Mouse (Mus musculus): ENCODE results near the gene Cant1.

Cant1 gene

DNA sequence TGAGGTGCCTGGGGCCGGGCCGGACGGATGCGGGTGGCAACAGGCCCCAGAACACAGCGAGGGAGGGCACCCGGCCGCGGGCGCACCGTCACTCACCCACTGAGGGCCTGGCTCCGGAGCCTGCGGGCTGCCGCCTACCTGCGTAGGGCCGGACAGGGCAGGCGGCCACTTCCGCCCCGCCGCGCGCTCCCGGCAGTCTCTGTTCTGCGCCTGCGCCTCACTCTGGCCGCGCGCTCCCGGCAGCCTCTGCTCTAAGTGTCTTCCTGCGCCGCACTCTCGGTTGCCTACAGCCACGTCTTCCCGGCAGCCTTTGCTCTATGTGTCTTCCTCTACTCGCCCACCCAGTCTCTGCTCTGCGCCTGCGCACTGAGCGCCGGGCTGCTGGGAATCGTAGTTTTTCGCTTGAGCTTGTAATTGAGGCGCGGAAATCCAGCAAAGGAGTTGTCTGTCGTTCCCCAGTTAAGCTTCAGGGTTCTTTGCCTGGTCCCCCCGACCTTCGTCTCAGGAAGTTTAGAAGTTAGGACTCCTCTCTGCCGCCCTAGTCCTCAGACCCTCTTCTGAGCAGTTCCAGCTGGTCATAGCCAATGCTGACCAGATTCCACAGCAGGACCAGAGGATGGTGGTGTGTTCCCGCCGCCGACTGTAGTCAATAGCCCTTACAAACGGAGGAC is at the start of gene Cant1:
Gene Cant1 (minus strand): TSS at position 253 of the 671 bp plus-strand sequence.
- peak; percentile 87 to 97 for DNase-seq (ENCODE audit: low spot score in 2 of 2)

DNA sequence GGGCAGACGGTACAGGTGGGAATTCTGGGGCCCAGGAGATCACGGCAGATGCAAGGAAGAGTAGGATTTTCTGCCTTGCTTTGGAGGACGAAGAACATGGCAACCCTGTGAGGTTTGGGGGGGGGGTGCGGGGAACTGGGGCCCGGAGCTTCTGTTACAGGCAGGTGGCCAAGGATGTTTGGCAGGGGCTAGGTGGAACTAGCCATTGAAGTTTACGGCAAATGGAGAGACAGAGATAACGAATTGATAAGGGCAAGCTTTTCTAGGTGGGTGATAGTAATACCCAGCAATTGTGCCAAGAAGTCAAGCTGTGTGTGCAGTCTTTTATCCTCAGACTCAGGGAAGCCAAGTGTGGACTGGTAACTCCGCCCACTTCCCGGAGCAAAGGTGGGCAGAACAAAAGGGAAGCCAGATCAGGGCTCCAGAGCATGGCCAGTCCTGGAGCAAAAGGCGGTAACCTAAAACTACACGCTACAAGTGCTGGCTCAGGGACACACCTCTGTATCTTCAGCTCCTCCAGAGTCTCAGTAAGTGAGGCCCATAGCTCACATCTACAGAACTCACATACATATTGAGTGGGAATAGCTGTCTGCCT is 48.7 kb upstream of the Cant1 start:
- no peak for DNase-seq (ENCODE audit: low spot score in 2 of 2)

DNA sequence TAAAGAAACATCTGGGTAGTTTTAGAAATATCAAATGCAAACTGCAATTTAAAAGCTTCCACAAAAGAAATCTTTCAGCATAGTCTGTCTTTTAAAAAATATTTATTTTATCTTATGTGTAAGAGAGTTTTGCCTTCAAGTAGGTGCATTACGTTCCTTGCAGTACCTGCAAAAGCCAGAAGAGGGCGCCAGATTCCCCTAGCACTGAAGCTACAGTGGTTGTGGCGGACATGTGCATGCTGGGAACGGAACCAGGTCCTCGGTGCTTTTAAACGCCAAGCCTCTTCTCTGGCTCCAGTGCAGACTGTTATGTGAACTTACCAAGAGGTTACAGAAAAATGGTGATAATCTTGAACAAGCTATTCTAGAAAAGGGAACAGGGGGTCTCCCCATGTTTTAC is 41.4 kb upstream of the Cant1 start:
- DNase-seq (ENCODE audit: low spot score in 2 of 2), result no peak

DNA sequence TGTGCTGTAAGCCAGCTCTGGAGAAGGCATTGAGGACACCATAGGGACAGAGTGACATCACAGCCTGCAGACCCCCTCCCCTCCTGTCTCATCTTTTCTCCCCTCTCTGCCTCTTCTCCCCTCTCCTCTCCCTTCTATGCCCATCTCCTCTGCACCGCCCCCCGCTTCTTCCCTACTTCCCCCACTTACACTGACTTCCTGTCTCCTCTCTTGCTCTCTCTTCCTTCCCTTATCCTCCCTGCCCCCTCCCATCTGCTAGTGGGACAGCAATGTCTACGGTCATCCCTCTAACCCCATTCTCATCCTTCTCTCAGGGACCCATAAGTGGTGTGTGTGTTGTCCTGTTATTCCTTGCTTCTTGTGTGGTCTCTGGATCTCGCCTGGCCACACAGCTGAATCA is 40.6 kb upstream of the Cant1 start:
- no peak for DNase-seq (ENCODE audit: low spot score in 2 of 2)

DNA sequence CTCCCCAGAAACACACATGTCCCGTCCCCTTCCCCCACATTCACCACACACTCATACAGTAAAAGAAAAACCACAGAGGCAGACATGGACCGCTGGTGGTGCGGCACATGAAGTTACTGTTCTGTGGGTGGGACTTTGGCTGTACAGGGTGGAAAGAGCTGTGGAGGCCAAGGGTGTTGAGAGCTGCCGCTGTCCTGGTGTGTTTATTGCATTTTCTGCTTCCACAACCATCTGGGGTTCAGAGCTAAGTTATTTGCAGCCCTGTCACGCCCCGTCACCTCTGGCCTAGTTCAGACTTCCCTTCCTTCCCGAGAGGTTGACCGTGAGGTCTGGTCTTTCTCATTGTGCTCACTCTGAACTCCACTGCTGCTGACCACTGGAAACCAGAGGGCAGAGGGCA is 40.2 kb upstream of the Cant1 start:
- DNase-seq (ENCODE audit: low spot score in 2 of 2), result peak in 1 of 2 experiments; percentile 65

DNA sequence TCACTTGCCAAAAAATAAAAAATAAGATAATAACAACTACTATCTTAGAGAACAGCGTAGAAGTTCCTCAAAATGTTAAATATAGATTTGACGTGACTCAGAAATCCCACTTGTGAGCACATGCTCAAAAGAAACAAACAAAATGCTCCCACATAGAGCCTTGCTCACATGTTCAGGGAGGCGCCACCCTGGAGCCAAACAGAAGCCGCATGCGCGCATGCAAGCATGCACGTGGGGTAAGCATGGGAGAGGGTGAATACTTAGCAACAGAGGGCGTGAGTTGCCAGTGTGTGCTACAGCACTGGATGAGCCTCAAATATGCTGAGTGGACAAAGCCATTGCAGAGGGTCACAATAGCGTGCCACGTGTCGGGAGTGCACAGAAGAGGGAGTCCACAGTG is 38.1 kb upstream of the Cant1 start:
- peak in 1 of 2 experiments; percentile 67 for DNase-seq (ENCODE audit: low spot score in 2 of 2)

DNA sequence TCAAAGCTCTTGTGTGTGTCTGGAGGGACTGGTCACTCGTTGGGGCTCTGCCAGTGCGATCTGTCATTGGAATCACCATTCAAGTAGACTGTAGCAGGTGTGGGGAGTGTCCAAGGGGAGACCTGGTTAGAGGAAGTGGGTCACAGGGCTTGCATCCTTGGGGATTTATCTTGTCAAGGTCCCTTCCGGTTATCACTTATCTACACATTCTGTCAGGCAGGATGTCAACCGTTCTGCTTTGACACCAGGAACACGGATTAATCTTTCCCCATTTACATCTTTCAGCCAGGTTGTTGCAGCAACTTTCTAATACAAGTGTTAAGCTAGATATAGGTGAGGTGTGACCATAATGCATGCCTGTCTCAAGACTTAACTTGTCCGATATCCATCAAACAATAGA is 36.9 kb upstream of the Cant1 start:
- no peak for DNase-seq (ENCODE audit: low spot score in 2 of 2)

DNA sequence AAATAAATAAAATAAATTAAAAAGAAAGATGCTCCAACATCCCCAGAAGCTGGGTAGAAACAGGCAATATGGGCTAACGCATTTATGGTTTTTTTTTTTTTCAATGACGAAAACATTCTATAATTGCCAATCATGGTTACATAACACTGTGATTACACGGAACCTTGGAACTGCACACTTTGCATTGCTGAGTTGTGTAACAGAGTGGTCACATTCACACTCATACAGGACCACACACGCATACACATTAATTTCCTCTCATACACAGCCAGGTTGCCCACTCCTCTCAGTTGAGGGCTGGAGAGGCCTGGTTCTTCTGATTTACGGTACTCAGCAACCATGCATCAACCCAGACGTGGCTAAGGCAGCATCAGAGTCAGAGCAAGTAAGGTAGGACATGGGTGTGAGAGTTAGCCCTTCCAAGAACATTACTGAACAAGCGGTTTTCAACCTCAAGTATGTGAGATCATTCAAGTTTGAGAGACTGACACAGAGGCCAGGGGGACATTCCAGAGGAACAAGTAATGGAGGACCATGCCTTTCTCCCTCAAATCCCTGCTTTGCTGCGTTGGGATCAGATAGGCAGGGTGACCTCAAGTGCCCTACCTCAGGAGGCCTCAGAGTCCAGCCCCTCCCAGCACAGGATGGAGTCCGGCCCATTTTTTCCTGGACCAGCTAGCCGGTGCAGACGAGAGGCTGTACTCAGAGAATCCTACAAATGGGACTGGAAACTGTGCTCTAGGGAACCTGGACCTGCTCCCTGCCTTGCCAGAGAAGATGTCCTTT is 35.2 kb upstream of the Cant1 start:
- DNase-seq (ENCODE audit: low spot score in 2 of 2), result no peak

DNA sequence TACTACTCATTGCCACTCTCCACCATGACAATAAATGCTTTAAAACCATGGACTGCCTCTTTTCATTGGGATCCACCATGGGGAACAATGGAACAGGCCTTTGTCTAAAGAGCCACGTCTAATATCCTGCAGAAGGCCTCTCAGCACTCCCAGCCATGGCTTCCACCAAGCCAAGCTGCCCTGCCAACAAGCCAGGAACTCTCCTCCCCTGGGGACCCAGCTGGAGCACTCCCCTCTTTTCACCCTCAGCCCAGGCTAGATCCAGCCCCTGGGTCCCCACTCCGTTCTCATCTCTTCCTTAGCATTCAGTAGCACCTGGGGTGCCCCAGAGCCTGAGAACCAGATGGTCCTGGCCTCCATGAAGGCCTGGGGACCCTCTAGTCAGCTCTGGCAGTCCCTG is 34.1 kb upstream of the Cant1 start:
- DNase-seq (ENCODE audit: low spot score in 2 of 2), result no peak

DNA sequence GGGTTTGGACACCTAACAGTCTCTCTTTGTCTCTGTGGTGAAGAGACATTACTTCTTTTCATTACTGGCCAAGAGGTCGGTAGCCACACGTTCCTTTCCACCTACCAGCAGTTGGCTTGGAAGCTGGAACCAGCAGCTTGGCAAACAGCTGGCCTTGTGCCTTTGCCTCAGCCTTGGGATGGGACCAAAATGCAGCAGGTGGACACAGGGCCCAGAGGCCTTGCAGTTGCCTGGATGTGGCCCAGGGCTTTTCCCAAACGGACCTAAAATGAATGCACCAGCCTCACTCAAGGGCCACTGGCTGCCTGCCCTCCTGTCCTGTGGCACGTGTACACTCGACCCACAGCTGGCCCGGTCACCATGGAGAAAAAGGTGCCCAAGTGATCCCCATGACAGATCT is 32.3 kb upstream of the Cant1 start:
- DNase-seq (ENCODE audit: low spot score in 2 of 2), result no peak

DNA sequence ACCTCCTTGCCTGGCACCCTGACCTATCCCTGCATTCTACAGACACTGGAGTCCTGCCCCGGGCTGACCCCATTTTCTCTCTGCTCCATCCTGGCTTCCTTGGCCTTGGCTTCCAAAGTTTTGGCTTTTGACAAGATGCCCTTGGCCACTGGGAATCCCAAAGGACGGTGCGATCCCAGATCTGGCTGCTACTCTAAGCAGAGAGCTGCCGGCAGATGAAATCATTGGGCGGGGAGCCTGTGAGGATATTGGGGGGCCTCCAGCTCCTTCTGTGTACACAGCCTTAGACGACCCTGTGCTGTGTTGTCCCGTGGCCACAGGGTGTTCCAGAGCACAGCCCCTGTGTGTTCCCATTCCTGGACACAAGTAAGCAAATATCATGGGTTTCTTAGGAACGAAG is 29.5 kb upstream of the Cant1 start:
- no peak for DNase-seq (ENCODE audit: low spot score in 2 of 2)

DNA sequence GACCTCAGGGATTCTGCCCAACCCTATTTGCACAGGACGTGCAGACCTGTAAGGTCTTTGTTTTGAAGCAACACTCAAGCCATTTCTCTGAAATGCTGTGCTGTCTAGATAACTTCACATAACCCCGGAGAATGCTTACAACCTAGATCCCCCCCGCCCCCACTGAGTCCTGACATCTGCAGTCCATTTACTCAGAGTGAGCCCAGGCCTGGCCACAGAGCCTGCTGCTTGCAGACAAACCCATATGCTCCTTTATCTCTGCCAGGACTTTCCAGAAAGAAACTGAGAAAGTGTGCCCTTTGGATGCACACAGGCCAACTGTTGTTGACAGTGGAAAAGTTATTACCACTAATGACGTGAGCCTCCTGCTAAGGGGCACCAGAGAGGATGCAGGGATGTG is 28.5 kb upstream of the Cant1 start:
- no peak for DNase-seq (ENCODE audit: low spot score in 2 of 2)

DNA sequence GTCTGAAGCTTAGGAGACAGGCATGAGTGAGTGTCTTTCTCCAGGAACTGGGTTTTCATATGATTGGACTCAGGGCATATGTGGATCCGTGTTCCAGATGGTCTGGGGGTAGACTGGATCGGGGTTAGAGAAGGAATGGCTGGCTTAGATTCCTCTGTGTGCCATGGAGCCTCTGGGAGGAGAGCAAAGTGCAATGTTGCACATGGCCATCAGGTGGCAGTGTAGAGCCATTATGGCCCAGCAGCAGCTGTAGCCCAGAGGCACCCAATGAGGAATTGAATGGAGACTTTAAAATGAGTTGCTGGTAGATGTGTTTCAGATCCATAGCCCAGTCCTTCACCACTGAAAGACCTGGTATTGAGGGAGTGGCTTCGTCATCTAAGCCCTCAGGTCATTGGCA is 27.0 kb upstream of the Cant1 start:
- DNase-seq (ENCODE audit: low spot score in 2 of 2), result peak in 1 of 2 experiments; percentile 55

DNA sequence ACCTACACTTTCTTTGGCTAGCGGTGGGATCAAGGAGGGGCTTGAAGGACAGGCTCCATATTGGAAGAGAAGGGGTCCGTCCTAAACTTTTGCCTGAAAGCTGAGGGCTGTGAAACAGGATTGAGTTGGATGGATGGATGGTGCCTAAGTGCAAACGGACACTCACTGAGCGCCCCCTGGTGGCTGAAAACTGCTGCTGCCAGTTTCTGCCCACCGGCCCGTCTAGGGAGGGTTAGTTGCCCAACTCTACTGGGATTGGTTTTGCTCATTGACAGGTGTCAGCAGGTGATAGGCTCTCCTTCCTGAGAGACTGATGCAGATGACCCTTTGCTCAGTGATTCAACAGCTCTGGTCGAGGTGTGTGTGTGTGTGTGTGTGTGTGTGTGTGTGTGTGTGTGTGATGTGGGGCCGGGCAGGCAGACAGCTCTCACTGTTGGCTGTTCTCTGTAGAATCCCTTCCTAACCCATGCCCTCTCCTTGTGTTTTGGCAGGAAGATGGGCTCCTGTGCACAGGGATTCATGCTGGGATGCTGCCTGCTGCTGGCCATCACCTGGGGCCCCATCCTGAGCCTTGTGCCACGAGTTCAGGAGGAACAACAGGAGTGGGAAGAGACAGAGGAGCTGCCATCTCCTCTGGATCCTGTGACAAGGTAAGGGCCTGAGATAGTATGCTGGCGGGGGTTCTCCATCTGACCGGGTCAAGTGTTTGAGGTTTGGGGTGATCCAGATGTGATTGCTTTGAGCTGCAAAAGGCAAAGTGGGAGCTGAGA is 24.5 kb upstream of the Cant1 start:
- peak; percentile 59 to 61 for DNase-seq (ENCODE audit: low spot score in 2 of 2)

DNA sequence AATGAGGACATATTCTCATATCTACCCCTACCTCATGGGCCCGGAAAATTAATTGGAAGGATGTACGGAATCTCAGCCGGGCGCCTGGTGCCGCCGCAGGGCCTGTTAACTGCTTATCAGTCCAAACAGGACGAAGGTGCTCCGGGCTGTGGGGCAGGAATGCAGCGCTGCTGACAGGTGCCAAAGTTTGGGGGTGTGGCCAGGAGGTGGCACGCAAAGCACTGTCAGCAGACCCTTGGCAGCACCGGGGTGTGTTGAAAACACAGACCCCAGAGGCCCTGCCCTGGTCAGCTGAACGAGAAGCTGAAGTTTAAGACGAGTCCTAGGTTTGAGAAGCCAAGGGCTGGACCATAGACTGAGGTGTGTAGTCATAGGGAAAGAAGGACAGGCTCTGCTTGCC is 23.8 kb upstream of the Cant1 start:
- DNase-seq (ENCODE audit: low spot score in 2 of 2), result no peak

DNA sequence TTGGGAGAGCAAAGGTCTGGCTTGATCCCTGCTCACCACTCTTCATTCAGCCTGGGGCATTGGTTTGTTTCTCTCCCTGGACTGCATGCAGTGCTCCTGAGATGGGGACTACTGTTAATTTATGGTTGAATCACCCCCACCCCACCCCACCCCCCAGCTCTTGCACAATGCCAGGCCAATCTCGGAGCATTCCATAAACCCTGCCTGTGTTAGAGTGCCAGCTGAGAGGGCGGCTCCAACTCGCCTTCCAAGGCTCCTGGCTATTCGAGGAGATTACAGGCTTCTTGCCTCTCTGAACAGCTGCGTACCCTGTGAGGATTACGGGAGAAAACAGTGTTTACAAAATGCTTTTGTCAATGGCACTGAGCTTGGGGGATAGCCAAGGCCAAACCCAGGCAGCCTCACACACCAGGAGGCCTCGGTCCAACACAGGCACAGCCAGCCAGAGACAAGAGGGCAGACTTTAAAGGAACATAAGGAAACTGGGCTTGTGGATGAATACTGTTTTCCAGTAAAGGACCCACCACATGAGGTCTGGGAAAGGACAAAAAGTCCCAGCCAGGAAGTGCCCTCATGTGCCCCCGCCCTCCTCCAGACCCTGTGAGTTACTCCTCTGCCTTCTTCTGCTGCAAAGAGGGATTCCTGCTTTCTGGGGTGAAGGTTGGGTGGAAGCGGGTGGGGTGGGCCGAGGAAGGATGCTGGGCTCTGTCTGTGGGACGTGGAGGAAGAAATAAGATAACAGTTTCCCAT is 20.0 kb upstream of the Cant1 start:
- DNase-seq (ENCODE audit: low spot score in 2 of 2), result peak in 1 of 2 experiments; percentile 34

DNA sequence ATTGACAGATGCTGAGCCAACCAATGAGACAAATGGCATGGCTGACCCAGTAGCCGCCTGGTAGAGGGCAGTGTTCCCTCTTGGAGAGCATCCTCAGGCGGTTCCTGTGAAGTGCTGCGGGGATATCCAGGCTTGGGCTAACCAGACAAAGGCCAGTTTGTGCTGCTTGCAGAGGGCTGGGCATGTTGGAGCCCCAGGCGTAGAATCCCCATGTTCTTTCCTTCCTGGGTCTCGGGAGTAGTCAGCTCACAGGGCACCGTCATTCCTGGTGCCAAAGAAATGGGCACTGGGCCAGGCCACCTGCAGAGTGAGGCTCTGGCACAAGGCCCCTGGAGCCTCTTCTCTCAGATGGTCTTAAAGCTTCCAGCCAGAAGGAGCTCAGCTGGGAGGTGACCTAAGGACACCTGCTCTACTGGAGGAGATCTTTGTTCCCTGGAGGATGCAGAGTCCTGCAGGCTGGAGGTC is 17.6 kb upstream of the Cant1 start:
- DNase-seq (ENCODE audit: low spot score in 2 of 2), result no peak

DNA sequence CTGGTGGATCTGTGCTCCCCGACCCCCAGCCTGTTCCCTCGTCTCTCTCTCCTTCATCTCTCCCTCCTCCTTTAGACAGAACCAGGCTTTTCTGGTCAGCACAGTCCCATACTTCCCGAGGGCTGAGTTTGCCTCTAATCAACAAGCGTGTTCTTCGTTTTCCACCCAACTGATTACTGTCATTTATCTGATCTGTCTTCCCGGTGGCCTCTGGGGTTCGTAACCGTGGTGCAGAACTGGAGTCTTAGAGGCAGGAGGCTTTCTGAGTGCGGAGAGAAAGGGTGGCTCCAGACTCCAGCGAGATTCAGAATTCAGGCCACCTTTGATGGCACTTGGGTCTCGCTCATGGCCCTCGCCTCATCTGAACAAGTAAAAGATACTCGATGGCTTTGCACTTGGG is 15.2 kb upstream of the Cant1 start:
- DNase-seq (ENCODE audit: low spot score in 2 of 2), result no peak

DNA sequence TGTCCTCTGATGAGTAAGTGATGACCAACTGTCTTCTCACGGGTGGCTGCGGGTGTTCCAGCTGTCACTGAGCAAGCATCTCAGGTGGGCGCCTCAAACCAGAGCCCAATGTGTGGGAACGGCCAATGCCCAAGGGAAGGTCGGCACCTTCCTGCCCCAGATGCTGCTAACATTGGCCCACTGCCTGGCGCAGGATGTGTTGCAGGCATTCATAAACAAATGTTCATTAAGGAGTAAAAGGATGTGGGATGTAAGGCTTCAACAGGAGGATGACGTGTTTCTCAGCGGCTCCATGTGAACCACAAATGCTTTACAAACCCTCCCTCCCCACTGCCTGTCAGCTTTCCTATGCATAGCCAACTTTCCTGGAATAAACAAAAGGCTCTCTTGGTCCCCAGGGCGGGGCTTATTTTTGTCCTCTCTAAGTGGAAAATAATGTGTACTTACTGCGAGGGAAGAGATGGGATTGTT is 14.5 kb upstream of the Cant1 start:
- no peak for DNase-seq (ENCODE audit: low spot score in 2 of 2)

DNA sequence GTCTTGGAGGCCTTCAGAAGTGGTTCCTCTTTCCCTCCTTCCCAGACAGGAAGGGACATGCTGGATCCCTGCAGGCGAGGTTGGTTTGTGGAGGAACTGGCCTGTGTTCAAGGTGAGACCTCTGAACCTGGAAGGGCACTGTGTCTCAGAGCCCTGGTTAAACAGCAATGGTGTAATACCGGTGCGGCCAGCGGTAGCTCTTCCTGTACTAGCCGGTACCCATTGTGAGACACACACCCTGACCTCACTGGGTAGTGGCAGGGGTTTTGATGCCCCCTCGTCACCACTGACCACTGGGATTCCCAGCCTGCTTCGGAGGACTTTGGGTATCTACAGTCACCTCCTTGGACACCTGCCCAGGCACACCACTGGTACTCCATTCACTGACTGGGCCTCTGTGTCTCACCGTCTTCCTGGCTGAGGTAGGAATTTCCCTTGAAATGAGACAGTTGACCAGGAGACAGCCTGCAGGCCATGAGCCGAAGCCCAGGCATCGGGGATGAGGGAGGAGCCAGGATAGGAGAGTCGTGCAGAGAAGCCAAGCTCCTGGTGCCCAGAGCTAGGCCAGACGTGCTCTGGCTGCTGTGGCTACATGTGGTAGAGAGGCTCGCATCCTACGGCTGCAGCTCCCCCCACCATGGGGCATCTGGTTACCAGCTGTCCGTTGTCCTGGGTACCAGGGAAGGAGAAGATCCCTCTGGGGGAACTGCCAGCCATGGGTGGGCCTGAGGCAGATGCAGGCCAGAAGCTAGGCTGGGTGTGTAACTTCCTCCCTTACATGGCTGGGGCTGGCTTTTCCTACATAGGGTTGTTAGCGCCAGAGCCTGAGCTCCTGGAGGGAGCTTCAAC is 12.4 kb upstream of the Cant1 start:
- DNase-seq (ENCODE audit: low spot score in 2 of 2), result no peak
